In the genomic region with DNA sequence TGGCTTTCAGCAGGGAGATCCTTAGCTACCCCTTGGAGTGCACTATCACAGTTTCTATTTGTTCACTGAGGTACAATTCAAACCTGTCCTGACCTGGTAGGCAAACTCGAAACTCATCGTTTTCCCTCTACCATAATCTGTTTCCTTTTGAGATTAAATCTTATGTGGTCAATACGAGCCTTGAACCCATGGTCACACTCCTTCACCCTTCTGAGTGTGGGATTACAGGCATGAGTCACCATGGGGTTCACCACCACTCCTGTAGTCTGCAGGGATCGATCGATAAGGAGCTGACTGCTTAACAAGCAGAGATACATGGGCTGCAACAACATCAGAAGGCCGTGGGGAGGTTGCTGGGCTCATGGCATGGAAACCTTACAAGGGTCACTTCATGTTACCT, we compare ENCODE assay signal across 35 mouse cellular contexts.
"Had no signal": no experiment of that assay in that cellular context is flagged by ENCODE, and none has a peak within 500 bp of the region (broad histone marks: within the 10 kb centered on the region; RNA-seq: fewer than 3 reads in every experiment).

No protein-coding gene starts in this region.

- H3K4me3 ChIP-seq: heart, embryonic 10.5 days; heart, embryonic 12.5 days; heart, embryonic 13.5 days; heart, embryonic 15.5 days; hindbrain, embryonic 10.5 days; hindbrain, embryonic 12.5 days; hindbrain, embryonic 13.5 days; hindbrain, embryonic 15.5 days; intestine, embryonic 15.5 days; kidney, embryonic 15.5 days; layer of hippocampus, adult 2 months had no signal

- H3K4me2 ChIP-seq: heart, embryonic 11.5 days; heart, embryonic 12.5 days; heart, embryonic 13.5 days; heart, embryonic 15.5 days; hindbrain, embryonic 12.5 days; hindbrain, embryonic 13.5 days; hindbrain, embryonic 14.5 days; hindbrain, embryonic 15.5 days; intestine, embryonic 15.5 days; kidney, embryonic 15.5 days had no signal

- H3K9me3 ChIP-seq: heart, embryonic 10.5 days; heart, embryonic 12.5 days; heart, embryonic 13.5 days; heart, embryonic 15.5 days; hindbrain, embryonic 10.5 days; hindbrain, embryonic 12.5 days; hindbrain, embryonic 13.5 days; hindbrain, embryonic 15.5 days; intestine, embryonic 15.5 days; kidney, embryonic 15.5 days had no signal

- H3K27ac ChIP-seq: heart, embryonic 10.5 days; heart, embryonic 13.5 days; heart, embryonic 15.5 days; hindbrain, embryonic 10.5 days; hindbrain, embryonic 12.5 days; hindbrain, embryonic 13.5 days; hindbrain, embryonic 14.5 days; hindbrain, embryonic 15.5 days; hindbrain, postnatal 0 days; intestine, embryonic 15.5 days; kidney, embryonic 15.5 days; kidney, postnatal 0 days; layer of hippocampus, adult 2 months had no signal

- H3K4me1 ChIP-seq: heart, embryonic 12.5 days; heart, embryonic 15.5 days; hindbrain, embryonic 15.5 days had no signal

- H3K36me3 ChIP-seq: heart, embryonic 10.5 days; heart, embryonic 12.5 days; heart, embryonic 13.5 days; heart, embryonic 15.5 days; intestine, embryonic 15.5 days had no signal

- H3K9ac ChIP-seq: heart, embryonic 12.5 days; heart, embryonic 13.5 days; heart, embryonic 15.5 days; hindbrain, embryonic 12.5 days; hindbrain, embryonic 13.5 days; hindbrain, embryonic 14.5 days; hindbrain, embryonic 15.5 days; intestine, embryonic 15.5 days; kidney, embryonic 15.5 days had no signal

- DNase-seq: heart, postnatal 10 days; heart, postnatal 14 days; heart, postnatal 36 days; heart, postnatal 4 days; kidney, adult 11 months; kidney, adult 18-20 months; kidney, adult 2 months; kidney, adult 8-10 months; kidney, adult 9 months; kidney, postnatal 10 days; kidney, postnatal 14 days; kidney, postnatal 25 days; kidney, postnatal 36 days; kidney, postnatal 4 days; layer of hippocampus, adult 9-11 months; layer of hippocampus, postnatal 36 days had no signal

- ATAC-seq: hindbrain, embryonic 16.5 days; hindbrain, postnatal 0 days; inflammation-experienced regulatory T-cells, adult 6 months; intestine, embryonic 15.5 days; intestine, embryonic 16.5 days; intestine, postnatal 0 days had no signal

- H3K27me3 ChIP-seq: heart, embryonic 12.5 days; heart, embryonic 13.5 days; heart, embryonic 15.5 days; hindbrain, embryonic 12.5 days; hindbrain, embryonic 13.5 days; hindbrain, embryonic 15.5 days; intestine, embryonic 15.5 days; kidney, embryonic 15.5 days had no signal
